Mouse (Mus musculus) liver (tissue): Measurements from ENCODE around the gene Tnfrsf13b.

Source experiments
- DNase-seq: peaks from one replicate; pipeline ENCODE4 v3.0.0-alpha.2; 2020; ENCODE audit warnings: mixed read lengths

Tnfrsf13b gene

DNA sequence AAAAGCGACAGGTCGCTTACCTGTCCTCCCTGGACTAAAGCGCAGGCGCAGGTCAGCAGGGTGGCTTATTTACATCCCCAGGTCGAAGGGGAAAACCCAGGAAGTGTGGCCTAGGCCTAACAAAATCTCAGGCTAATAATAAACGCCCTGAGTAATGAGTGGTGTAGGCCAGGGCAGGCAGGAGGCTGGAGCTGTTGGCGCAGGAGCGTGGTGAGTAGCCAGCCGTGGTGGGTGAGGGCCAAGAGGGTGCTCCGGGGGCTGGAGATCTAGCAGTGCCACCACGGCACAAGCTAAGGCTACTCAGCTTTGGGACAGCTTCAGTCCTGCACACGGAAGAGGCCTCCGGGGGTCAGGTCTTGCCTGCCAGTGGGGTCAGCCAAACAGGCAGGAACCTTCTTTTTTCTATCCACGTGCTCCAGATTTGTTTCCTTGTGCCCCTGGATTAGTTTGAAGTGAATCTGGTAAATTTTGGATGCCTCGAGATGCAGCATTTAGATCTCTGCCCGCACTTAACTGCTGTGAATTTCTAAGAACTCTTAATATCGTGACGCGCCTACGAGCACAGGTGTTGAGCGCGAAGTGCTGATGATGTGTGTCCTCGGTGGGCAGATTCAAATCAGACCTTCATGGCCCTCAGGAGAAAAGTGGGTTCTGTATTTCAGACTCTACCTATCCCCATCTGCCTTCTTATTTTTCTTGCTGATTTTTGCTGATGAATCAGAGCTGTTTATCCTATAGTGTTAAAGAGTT lies at the start of gene Tnfrsf13b:
Gene Tnfrsf13b, plus strand, starts transcription at position 150 of the 750 bp plus-strand sequence.
- DNase-seq: no peak

DNA sequence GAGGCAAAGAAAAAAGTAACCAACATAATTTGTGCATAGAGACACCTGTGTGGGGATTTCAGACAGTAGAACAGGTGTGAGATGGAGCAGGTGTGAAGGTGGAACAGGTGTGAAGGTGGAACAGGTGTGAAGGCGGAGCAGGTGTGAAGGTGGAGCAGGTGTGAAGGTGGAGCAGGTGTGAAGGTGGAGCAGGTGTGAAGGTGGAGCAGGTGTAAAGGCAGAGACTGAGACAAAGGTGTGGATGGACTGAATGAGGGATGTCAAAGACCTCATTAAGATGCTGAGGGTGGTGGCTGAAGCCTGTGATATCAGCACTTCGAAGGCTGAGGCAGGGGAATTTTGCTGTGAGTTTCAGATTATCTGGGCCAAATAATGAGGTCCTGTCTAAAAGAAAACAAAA lies 44.9 kb upstream of the Tnfrsf13b start:
- DNase-seq: no peak

DNA sequence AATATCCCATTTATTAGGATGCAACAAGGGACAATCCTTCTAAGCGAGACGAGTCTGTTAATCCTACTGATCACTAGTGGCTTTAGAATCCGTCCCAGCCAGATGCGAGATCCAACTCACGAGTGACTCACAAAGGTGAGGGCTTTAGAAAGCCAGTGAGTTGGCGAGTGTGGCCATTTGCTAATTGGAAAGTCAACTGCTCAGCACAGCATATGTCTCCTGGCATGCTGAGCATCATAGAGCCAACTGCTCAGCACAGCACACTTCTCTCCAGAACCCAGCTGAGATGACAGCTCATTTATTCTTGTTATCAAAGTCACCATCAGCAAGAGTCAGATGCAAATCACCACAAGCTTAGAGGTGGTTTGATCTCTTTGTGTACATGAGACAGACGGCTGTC lies 36.4 kb upstream of the Tnfrsf13b start:
- no peak for DNase-seq

DNA sequence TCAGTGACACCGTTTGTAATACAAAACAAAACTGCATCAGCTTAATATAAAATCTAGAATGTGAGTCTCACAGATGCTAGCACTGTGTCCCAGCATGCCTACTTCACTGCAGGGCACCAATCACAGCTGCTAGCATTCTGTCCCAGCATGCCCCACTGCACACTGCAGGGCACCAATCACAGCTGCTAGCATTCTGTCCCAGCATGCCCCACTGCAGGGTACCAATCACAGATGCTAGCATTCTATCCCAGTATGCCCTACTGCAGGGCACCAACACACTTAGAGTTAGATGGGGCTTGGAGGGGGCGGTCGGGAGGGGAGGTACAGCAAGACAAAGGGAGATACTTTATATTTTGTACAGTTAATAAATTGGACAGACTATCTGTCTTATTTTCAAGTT lies 35.4 kb upstream of the Tnfrsf13b start:
- DNase-seq: no peak

DNA sequence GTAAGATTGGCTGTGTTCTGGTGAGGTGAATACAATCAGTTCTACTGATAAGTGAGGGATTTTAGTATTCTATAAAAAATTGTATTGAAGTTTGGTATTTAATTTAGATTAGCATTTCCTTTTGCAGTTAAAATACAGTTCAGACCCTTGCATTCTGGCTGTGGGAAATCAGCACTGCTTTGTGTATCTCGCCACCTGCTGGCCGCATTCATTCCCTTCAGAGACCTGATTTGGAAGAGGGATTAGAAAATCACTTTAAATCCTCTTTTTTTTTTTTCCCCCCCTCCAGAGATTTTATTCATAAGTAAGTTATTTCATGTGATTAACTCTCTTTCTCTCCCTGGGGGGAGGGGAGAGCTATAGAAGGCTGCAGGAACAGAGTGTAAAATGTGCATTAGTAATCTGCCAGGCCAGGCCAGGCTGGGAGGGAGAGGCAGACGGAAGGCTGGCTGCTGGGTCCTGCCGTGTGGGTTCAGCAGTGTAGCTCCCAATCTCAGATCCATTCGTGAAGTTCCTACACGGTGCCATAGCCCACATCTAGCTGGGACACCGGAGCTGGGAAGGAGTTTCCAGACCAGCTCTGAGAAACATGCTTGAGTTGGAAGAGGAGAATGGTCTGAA lies 34.8 kb upstream of the Tnfrsf13b start:
- DNase-seq: peak; percentile 71

DNA sequence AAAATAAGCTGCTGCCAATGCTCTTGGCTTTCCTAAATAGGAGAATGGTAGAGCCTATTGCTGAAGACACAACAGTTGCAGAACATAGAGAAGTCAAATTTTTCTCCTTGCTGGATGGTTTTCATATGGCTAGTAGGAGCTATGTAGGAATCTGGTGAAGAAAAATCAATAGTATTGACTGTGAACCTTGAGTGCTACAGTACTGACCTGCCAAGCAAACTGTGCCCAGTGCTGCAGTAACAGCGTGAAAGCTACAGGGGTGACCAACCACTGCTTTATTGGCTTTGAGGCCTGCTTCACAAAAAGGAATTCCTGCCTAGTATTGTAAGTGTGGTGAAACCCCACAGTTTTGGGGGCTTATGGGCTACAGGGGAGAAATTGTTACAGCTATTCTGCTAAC lies 28.5 kb upstream of the Tnfrsf13b start:
- no peak for DNase-seq

DNA sequence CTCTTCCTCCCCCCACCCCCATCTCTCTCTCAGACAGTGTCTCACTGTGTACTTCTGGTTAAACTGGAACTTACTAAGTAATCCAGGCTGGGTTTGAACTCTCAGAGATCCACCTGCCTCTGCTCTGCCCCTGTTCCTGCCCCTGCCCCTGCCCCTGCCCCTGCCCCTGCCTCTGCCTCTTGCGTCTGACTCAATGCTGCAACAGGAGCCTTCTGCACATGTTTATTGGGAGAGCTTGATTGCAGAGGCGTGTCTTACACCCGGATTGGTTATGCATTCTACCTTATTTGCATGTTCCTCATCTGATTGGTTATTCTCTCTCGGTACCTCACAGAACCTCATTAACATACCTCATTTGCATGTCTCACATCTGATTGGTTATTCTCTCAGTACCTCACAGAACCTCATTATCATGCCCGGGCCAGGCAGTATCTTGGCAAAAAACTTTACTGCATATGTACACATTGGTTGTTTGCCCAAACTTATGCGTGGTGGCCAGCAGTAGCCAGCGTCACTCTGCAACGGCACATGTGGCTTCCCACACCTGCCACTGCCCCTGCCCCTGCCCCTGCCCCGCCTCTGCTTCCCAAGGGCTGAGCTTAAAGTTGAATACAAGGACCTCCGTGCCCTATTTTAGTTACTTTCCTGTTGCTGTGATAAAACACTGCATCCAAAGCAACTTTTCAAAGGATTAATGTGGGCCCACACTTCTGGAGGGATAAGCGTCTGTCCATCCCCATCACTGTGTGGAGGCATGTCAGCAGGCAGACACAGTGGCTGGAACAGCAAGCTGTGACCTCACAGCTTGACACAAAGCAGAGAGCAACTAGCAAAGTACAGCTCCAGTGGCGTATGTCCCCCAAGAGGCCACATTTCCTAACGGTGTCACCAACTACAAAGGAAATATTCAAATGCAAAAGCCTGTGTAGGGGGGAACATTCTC lies 23.9 kb upstream of the Tnfrsf13b start:
- no peak for DNase-seq

DNA sequence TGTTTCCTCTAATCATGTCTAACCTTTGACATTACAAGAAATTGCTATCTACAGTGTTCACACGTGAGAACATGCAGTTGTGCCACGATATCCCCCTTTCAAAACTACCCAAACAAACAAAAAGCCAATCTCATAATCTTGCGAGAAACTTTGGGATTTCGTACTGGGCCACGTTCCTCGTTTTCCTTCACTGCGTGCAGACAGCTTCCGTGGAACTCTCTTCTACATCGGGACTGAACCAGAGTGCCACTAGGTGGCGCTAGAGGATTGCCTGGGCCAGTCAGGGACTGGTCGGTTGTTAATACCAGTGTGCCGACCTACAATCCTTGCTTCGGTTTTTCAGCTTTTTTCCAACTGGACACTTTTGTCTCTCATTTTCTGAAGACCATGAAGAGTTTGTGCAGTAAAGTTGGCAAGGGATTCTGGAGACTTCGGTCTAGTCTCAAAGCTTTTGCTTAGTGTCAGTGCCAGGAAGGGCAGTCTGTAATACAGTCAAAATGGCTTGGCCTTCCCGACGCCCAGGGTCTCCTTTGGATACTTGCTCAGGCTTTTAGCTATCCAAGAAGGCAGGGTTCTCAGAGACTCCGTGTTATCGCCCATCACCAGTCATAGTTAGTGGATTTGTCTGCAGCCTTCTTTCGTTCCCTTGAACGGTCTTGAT lies 22.2 kb upstream of the Tnfrsf13b start:
- DNase-seq: peak; percentile 89

DNA sequence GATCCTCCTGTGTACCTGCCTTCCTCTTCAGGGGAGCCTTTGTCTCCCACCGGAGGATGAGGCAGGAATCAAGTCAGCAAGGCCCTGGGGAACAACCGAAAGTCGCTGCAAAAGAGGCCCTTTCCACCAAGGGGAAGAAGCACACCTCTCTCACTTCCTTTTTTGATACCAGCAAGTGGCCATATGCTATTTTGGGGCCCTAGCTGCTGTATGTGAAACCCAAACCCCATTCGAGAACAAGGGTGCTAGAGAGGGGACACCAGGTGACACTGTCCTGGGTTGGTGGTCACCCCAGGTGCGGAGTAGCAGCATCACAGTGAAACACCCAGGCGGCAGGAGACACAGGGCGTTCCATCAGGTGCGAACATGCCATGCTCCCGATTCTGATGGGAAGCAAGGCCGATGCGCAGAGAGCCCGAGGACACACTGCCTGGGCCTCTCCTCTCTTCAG lies 17.6 kb upstream of the Tnfrsf13b start:
- no peak for DNase-seq

DNA sequence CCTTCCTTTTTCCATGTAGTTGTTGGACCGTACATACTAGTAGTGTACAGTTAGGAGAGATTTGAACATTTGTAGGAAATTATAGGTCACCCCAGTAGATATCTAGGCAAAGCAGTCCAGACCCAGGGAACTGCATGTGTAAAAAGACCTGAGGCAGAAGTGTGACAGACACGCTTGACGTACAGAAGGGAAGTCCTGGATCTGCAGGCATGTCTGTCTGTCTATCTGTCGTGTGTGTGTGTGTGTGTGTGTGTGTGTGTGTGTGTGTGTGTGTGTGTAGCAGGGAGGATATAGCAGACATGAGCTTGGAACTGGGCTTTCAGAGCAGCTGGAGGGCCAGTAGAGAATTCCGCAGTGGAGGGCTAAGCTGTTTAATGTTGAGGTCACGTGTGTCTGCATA lies 16.8 kb upstream of the Tnfrsf13b start:
- DNase-seq: no peak

DNA sequence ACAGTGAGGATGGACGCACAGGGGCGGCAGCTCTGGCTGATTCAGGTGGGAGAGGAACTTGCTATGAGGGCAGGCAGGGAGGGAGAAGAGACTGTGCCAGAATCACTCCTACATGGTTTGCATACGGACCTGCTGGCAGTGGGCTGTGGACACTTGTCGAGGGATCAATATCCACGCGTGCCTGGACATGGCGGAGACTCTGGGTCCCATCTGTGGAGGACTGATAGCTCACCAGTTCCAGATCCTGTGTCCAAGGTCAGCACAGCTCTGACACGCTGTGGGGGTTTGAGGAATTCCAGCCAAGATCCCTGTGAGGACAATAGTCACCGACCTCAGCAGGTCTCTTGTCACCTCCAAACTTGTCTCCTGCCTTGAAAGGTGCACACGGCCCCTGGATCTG lies 16.4 kb upstream of the Tnfrsf13b start:
- DNase-seq: no peak

DNA sequence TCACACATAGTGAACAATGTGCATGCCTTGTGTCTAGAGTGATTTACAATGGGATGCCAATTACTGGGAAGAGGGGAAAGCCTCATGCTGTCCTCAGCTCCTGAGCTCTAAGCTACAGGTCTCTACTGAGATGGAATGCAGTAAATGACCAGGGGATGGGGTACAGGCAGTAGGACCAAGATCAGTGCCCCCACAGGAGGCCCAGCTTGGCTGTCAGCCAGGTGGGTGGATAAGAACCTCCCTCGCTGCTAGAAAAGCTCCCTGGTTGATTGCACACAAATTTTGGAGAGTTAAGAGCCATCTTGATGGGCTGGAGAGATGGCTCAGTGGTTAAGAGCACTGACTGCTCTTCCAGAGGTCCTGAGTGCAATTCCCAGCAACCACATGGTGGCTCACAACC lies 15.6 kb upstream of the Tnfrsf13b start:
- DNase-seq: no peak

DNA sequence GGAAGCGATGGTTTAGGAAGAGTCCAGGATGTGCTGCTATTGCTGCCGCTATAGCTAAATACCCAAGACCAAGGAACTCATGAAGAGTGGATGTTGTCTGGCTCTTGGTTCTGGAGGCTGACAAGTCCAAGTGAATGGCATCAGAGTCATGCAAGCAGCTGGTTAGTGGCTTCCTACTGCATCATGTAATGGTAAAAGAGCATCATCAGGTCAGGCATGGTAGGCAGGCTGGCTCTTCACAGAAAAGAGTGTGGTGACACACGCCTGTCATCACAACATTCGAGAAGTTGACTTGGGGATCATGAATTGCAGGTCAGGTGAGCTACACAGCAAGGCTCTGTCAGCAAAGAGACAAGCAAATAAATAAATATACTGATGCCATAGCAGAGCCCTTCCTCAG lies 15.1 kb upstream of the Tnfrsf13b start:
- DNase-seq: no peak

DNA sequence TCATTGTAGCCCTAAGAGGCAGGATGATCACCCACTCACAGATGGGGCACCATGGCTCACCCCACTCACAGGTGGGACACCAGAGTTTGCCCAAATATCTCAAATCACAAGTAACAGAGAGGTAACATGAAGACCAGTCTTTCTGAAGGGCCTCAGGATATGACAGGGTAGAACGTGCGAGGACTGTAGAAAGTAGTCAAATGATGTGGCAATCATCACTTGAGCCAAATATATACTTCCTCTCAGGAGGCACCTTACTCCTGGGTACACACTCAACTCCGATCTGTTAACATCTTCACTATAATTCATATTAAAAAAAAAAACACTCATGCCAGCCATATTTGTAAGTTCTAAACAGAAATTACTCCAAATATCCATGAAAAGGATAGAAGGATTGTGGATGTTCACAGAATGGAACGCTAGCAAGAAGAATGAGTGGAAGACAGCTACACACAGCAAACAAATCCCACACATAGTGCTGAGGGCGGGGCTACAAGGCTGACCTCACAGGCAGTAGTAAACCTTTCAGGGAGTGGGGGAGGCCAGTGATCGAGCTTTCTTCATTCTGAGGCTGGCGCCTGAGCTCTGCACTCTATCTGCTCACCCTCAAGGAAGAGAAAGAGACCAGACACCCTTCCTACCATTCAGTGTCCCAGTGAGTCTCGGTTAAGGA lies 14.1 kb upstream of the Tnfrsf13b start:
- DNase-seq: no peak

DNA sequence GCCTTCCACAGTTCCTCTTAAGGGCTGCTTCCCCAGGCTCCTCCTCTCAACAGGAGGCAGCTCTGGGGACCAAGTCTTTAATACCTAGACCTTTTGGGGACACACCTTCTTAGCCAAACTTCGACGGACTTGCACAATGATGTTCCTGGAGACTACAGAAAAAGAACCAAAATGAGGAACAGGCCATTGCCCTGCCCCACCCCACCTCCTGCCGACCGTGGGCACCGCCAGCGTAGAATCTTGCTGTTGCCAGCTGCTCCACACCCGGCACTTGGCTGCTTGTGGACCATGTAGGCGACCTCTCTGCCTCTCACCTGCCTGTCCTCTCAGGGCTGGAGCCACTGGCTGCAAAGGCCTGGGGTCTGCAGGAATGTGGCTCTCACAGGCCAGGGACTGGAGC lies 10.3 kb upstream of the Tnfrsf13b start:
- no peak for DNase-seq

DNA sequence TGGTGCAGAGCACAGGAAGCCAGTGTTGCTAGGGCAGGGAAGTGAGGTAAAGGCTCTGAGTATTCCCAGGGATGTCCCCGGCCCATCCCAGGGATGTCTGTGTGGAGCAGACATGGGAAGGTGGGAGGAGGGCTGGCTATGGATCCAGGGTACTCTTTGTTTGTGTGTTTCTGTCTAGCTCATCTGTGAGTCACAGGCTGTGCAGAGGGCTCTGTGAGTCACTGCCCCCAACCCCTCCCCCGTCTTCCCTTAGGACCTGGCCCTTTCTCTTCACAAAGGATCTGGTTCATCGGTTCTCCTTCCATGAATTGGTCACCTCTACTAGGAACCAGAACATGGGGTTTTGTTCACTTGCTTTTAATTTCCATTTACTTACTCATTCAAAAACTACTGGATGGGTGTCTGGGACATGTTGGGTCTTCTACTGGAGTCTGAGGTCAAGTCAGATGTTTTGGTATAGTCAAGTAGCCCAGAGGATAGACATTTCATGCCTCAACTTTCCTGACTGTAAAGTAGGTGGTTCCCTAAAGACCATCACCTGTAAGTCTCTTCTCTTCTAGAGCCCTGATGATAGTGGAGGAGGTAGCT lies 6.5 kb upstream of the Tnfrsf13b start:
- DNase-seq: no peak

DNA sequence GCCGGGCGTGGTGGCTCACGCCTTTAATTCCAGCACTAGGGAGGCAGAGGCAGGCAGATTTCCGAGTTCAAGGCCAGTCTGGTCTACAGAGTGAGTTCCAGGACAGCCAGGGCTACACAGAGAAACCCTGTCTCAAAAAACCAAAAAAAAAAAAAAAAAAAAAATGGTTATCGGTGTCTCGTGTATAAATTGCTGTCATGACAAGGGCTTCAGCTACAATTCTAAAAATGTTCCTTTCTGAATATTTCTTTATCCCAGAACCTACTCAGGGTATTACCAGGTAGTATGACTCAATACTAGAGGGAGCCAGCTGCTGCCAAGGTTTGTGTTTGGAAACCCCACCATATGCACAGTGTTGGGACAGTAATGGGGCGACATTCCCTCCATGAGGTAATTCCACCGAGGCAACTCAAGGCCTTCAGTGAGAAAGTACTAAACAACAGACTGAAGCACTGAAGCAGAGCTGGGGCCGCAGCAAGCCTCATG lies 4.2 kb upstream of the Tnfrsf13b start:
- no peak for DNase-seq

DNA sequence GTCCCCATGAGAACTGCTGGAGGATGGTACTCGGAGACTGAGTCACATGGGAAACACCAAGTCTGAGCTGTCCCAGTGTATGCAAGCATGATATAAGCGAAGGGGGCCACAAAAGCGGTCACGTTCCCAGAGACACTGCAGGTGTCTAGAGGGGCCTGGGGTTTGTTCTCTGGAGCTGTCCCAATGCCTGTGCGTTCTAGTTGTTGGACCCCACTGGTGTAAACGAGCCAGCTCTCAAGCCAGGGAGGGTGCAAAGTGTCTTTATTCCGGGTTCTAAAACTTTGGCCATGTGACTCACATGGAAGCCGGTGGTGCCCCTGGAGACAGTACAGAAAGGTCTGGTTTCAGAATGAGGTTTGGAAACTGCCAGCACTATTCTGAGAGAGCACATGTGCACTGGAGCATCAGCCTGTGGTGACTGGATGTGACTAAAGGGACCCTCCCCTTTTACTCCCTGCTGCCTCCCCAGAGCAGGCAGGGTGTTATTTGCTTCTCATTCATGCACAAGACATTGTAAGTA lies 3.7 kb upstream of the Tnfrsf13b start:
- DNase-seq: no peak

DNA sequence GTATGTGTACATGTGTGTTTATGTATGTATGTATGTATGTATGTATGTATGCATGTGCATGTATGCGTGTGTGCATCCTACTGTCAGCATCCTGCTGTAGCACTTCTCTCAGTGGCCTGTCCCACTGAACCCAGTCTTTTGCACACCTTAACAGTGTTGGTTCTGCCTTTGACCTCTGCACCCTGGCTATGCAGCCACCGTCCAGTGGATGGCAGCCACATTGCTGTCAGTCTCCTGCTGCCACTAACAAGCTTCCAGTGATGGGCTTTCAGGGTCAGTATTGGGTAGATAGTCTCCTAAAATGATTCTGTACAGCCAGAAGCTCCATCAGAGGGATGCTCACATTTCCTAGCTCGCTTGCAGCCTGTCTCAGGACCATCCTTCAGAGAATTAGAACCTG lies 2.7 kb upstream of the Tnfrsf13b start:
- no peak for DNase-seq

DNA sequence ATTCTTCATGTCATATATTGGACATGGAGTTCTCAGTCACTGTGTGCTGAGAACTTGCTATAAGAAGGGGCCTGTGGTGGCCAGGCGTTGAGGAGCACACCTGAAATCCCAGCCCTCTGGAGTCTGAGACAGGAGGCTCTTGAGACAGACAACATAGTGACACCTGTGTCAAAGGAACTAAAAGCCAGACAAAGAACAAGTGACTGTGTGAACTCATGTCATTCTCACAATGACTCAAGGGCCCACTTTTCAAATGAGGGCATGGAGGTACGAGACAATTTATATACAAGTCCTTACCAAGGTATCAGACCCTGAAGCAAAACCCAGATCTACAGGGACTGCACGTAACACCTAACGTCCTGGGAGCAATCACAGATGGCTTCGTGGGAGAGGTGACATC lies 585 bp upstream of the Tnfrsf13b start:
- DNase-seq: no peak

DNA sequence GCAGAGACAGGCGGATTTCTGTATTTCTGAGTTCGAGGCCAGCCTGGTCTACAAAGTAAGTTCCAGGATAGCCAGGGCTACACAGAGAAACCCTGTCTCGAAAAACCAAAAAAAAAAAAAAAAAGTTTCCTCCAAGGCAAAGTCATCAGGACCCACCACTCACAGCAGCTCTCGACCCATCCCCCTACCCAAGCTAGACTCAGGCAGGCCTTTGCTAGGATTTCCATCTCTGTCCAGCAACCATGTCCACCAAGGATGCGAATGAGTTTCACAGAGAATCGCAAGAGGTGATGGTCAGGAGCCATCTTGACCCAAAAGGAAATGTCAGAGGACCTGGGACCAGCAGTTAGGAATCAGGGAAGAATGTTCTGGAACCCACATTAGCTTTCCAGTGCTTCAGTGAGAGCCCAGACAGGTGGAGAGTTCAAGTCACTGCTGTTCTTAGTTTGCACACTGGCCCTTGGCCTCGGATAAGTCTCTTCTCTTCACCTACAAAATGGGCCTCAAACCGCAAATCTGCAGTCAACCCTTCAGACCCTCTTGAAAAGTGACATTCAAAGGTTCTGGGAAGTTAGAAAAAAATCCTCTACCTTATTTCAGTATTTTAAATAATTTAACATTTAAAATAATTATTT lies 983 bp downstream of the Tnfrsf13b start:
- DNase-seq: no peak
